Mouse (Mus musculus) limb, embryonic 12.5 days (tissue): ENCODE measurements at regions not wholly inside any gene's neighbourhood (a gene's known extent, or its start where the extent isn't known, plus 50 kb on each side); places are given as distances from the start of the nearest gene placed in this dataset.

Source experiments
- ATAC-seq: fragments of 200-750 bp; cut with Nextera tagmentation; 2 replicates; pipeline ENCODE4 v1.8.0; 2017; ENCODE audit warnings: low read depth, moderate TSS enrichment; ENCODE audit not compliant: insufficient number of reproducible peaks, insufficient read depth, low FRiP score, low TSS enrichment
- H3K27ac ChIP-seq: fragments of 300-500 bp; sonication (generic); 2 replicates; pipeline ENCODE4 v1.5.1; 2016; ENCODE audit warnings: mild to moderate bottlenecking, moderate library complexity
- H3K27me3 ChIP-seq: fragments of 300-500 bp; sonication (generic); 2 replicates; pipeline ENCODE4 v1.6.1; 2016; ENCODE audit warnings: mild to moderate bottlenecking, moderate library complexity
- H3K36me3 ChIP-seq: fragments of 300-500 bp; sonication (generic); 2 replicates; pipeline ENCODE4 v1.6.1; 2016; ENCODE audit warnings: mild to moderate bottlenecking, moderate library complexity
- H3K4me1 ChIP-seq: fragments of 300-500 bp; sonication (generic); replicated peaks from 2 replicates; pipeline ENCODE4 v1.6.1; 2016
- H3K4me2 ChIP-seq: fragments of 300-500 bp; sonication (generic); 2 replicates; pipeline ENCODE4 v1.6.1; 2016; ENCODE audit warnings: mild to moderate bottlenecking, moderate library complexity
- H3K4me3 ChIP-seq: fragments of 300-500 bp; sonication (generic); replicated peaks from 2 replicates; pipeline ENCODE4 v1.5.1; 2016; ENCODE audit warnings: mild to moderate bottlenecking
- H3K9ac ChIP-seq: fragments of 300-500 bp; sonication (generic); replicated peaks from 2 replicates; pipeline ENCODE4 v1.6.1; 2016; ENCODE audit warnings: mild to moderate bottlenecking, moderate library complexity
- H3K9me3 ChIP-seq: fragments of 300-500 bp; sonication (generic); 2 replicates; pipeline ENCODE4 v1.6.1; 2016; ENCODE audit warnings: mild to moderate bottlenecking, moderate library complexity
- WGBS: fragments of 180-500 bp; shearing (Covaris S2); methylation state at CpG from one replicate; pipeline ENCODE4 v1.1.7; 2016; 5-methylcytosine and 5-hydroxymethylcytosine counted together

- ATAC-seq: no peak
- no peaks in the 10 kb centered on the region for H3K36me3 ChIP-seq
- WGBS: 53% methylated on average over 3 of the region's 3 CpGs
Observed at GRCm38 (mm10) chr7:70516741-70517140, 150.2 kb upstream of the Nr2f2 start.

GRCm38 (mm10) chr7:70515341-70515851 lies 148.9 kb upstream of the Nr2f2 start:
- H3K27ac ChIP-seq: 0 out of 2 replicates have a peak overlapping the region, but pooled peaks have one; percentile 12
- 11% methylated on average over 8 of the region's 8 CpGs for WGBS
- no peak overlapping the region for H3K4me3 ChIP-seq

More at GRCm38 (mm10) chr7:70516741-70517140, 150.2 kb upstream of the Nr2f2 start:
- Histone ChIP-seq H3K4me3 (no peak overlapping the region), H3K4me1 (peaks cover 37% of the 10 kb centered on the region), H3K9ac (no peak overlapping the region), H3K27me3 (peaks cover 4% of the 10 kb centered on the region; the same call in 1 of the 2 replicates), H3K4me2 (no peak overlapping the region), H3K9me3 (no peaks in the 10 kb centered on the region), H3K27ac (no peak overlapping the region)

DNA sequence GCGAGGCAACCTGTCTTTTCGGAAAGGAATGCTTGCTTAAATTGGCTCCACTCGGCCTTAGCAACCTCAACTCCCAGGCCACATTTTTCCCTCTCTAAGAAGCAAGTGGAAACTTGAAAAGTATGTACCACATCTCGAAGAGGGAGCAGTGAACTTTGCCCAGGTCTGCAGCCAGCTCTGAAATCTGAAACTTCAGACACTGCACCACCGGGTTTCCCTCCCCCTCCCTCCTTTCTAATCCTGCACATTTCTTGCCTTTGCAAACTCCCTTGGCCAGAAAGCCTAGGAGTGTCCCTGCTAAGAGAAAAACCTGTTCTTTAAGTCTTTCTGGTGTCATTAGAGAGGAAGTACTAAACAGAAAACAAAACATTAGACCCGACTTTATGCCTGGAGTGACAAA lies 148.1 kb upstream of the Nr2f2 start:
- Histone ChIP-seq H3K4me1 (peaks cover 27% of the 10 kb centered on the region), H3K27me3 (peaks cover 4% of the 10 kb centered on the region; the same call in 1 of the 2 replicates), H3K36me3 (no peaks in the 10 kb centered on the region), H3K4me3 (no peak overlapping the region), H3K9me3 (no peaks in the 10 kb centered on the region), H3K9ac (no peak overlapping the region), H3K27ac (peak overlapping the region; percentile 12; the same call in 1 of the 2 replicates), H3K4me2 (peak overlapping the region; percentile 31)
- 4% methylated on average over 6 of the region's 6 CpGs for WGBS
- peak; percentile 31 for ATAC-seq

More at GRCm38 (mm10) chr7:70515341-70515851, 148.9 kb upstream of the Nr2f2 start:
- Histone ChIP-seq H3K36me3 (no peaks in the 10 kb centered on the region), H3K4me2 (peak overlapping the region; percentile 31), H3K9me3 (no peaks in the 10 kb centered on the region), H3K4me1 (peaks cover 29% of the 10 kb centered on the region), H3K27me3 (peaks cover 4% of the 10 kb centered on the region; the same call in 1 of the 2 replicates), H3K9ac (no peak overlapping the region)
- ATAC-seq: peak; percentile 75

- WGBS: 60% methylated on average over 6 of the region's 6 CpGs
- no peak overlapping the region for H3K9ac ChIP-seq
- H3K27ac ChIP-seq: no peak overlapping the region
- no peak overlapping the region for H3K4me3 ChIP-seq
- H3K27me3 ChIP-seq: no peaks in the 10 kb centered on the region
- no peaks in the 10 kb centered on the region for H3K36me3 ChIP-seq
- peaks cover 27% of the 10 kb centered on the region for H3K4me1 ChIP-seq
- no peak for ATAC-seq
- H3K9me3 ChIP-seq: no peaks in the 10 kb centered on the region
- no peak overlapping the region for H3K4me2 ChIP-seq
Observed at GRCm38 (mm10) chr7:70512354-70512753, 145.8 kb upstream of the Nr2f2 start.

DNA sequence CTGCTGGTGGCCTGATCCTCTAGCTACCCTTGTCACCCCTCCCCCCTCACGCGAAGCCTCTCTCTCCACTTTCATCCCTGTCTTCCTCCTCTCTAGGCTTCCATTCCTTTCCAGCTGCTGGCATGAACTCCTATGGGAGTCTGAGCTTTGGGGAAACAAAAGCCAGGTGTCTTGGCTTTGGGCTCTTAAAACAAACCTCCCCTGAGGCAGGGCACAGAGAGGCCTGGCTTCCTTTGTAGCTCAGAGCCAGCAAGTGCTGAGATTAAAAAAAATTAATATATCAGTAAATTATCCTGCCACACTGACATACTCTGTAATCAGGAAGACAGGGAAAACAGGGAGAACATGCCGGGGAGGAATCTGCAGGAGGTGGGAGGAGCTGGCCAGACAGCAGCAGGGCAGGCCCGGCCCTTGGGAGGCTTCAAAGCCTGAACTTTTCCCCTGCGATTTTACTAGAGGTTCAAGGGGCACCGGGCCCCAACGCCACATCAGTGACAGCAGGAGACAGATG lies 139.2 kb upstream of the Nr2f2 start:
- Histone ChIP-seq H3K4me1 (peaks cover 14% of the 10 kb centered on the region), H3K4me3 (no peak overlapping the region), H3K4me2 (no peak overlapping the region), H3K27me3 (peaks cover 6% of the 10 kb centered on the region; the same call in 1 of the 2 replicates), H3K9ac (0 out of 2 replicates have a peak overlapping the region, but pooled peaks have one; percentile 18), H3K27ac (no peak overlapping the region), H3K9me3 (no peaks in the 10 kb centered on the region), H3K36me3 (no peaks in the 10 kb centered on the region)
- WGBS: 5% methylated on average over 7 of the region's 7 CpGs
- ATAC-seq: no peak

DNA sequence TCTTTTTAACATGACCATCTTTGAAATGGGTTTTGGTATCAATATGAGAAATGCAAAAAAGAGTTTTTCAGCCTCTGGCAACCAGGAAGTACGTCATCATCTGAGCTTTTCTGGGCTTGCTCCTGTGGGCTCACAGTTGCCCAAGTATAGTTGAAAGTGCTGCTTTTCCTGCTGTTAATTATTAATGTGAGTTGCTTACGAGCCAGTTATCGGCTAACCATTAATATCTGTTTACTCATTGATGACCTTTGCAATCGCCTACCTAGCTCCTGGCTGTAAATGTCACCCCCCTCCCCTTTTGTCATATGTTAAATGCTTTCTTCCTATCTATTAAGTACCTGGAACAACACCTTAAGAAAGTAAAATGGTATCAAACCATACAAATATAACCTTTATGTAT lies 135.3 kb upstream of the Nr2f2 start:
- no peak overlapping the region for H3K4me3 ChIP-seq
- WGBS: 86% methylated on average over 4 of the region's 4 CpGs
- no peak for ATAC-seq
- peaks cover 9% of the 10 kb centered on the region; the same call in 1 of the 2 replicates for H3K27me3 ChIP-seq
- no peaks in the 10 kb centered on the region for H3K9me3 ChIP-seq
- no peak overlapping the region for H3K27ac ChIP-seq
- peaks cover 20% of the 10 kb centered on the region for H3K4me1 ChIP-seq
- no peak overlapping the region for H3K9ac ChIP-seq
- H3K36me3 ChIP-seq: no peaks in the 10 kb centered on the region
- H3K4me2 ChIP-seq: no peak overlapping the region

DNA sequence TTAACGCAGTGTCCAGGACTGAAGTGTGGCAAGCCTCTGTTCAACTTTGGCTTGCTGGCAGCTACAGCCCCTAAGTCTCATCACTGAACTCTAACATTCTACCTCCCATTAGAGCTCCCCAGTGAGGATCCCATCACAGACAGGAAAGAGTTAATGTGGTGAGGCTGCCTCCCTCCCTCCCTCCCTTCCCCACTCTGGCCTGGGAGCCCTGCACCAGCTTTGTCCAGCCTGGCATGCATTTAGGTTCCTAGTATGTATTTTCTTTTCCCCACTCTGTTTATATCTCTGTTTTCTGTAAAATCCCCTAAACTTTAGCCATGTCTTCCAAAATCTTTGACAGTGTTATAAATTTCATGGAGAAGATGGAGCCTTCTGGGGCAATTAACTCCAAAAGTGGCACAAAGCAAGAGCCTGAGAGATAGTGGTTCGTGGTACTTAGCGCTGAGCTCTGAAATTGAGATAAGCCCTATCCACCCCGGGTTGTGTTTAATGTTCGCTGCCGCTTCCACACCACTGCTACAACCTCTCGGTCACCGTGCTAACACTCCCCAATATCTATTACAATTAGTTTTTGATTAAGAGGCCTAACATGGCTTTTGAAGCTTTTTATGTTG lies 130.1 kb upstream of the Nr2f2 start:
- WGBS: 17% methylated on average over 8 of the region's 8 CpGs
- H3K4me2 ChIP-seq: no peak overlapping the region
- no peak overlapping the region for H3K9ac ChIP-seq
- no peak overlapping the region for H3K27ac ChIP-seq
- no peak overlapping the region for H3K4me3 ChIP-seq
- H3K27me3 ChIP-seq: 0 out of 2 replicates have a peak, but pooled peaks cover 3% of the 10 kb centered on the region
- no peaks in the 10 kb centered on the region for H3K36me3 ChIP-seq
- no peak for ATAC-seq
- H3K4me1 ChIP-seq: peaks cover 13% of the 10 kb centered on the region
- H3K9me3 ChIP-seq: no peaks in the 10 kb centered on the region

DNA sequence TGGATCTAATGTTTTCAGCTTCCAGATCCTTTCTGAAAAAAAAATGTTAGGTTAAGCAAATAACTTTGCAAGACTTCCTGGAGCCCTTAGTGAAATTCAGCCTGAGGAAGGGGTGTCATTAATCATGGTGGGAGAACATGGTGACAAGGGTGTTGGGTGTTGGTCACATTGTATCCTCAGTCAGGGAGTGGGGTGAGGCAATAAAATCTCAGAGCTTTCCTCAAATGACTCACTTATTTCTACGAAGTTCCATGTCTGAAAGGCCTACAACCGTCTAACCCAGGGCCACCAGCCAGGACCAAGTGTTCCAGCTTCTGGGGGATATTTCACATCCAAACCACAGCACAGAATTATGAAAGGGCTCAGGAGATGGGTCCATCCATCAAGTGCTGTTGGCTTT lies 117.7 kb upstream of the Nr2f2 start:
- 80% methylated on average over 2 of the region's 2 CpGs for WGBS
- peaks cover 1% of the 10 kb centered on the region; the same call in 1 of the 2 replicates for H3K27me3 ChIP-seq
- H3K36me3 ChIP-seq: no peaks in the 10 kb centered on the region
- no peak overlapping the region for H3K9ac ChIP-seq
- H3K4me3 ChIP-seq: no peak overlapping the region
- no peak overlapping the region for H3K27ac ChIP-seq
- no peaks in the 10 kb centered on the region for H3K9me3 ChIP-seq
- ATAC-seq: no peak
- H3K4me1 ChIP-seq: peaks cover 18% of the 10 kb centered on the region
- H3K4me2 ChIP-seq: no peak overlapping the region

DNA sequence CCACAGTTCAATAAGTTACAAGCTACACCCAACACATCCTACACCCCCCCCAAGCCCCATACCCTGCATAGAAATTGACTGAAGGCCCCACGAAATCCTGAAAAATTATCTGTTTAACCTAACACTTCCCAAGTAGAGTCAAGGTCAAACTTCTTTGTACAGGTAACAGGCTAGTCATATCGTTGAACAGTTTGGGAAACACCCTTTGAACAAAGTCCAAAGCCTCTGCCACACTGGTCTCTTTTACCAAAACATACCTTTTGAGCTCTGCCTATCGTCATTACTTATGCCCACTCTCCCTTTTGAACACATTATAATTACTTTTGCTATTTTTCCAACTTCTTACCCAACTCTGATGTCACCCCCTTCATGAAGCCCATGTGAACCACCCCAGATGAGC lies 117.0 kb upstream of the Nr2f2 start:
- Histone ChIP-seq H3K4me3 (no peak overlapping the region), H3K4me2 (no peak overlapping the region), H3K36me3 (no peaks in the 10 kb centered on the region), H3K27ac (no peak overlapping the region), H3K9ac (no peak overlapping the region), H3K4me1 (peaks cover 21% of the 10 kb centered on the region), H3K27me3 (peaks cover 6% of the 10 kb centered on the region; the same call in 1 of the 2 replicates), H3K9me3 (no peaks in the 10 kb centered on the region)
- ATAC-seq: no peak
- WGBS: 89% methylated on average over 3 of the region's 3 CpGs

GRCm38 (mm10) chr7:70481880-70482279 lies 115.3 kb upstream of the Nr2f2 start:
- 59% methylated on average over 10 of the region's 10 CpGs for WGBS
- Histone ChIP-seq H3K36me3 (no peaks in the 10 kb centered on the region), H3K9ac (no peak overlapping the region), H3K9me3 (no peaks in the 10 kb centered on the region), H3K27me3 (peaks cover 10% of the 10 kb centered on the region; the same call in 1 of the 2 replicates), H3K4me1 (peaks cover 16% of the 10 kb centered on the region), H3K4me2 (no peak overlapping the region), H3K4me3 (no peak overlapping the region), H3K27ac (no peak overlapping the region)
- ATAC-seq: no peak

GRCm38 (mm10) chr7:70472786-70473185 lies 106.3 kb upstream of the Nr2f2 start:
- peaks cover 10% of the 10 kb centered on the region; the same call in 1 of the 2 replicates for H3K27me3 ChIP-seq
- no peaks in the 10 kb centered on the region for H3K9me3 ChIP-seq
- no peak overlapping the region for H3K27ac ChIP-seq
- peaks cover 17% of the 10 kb centered on the region for H3K4me1 ChIP-seq
- H3K4me3 ChIP-seq: no peak overlapping the region
- H3K36me3 ChIP-seq: no peaks in the 10 kb centered on the region
- no peak overlapping the region for H3K4me2 ChIP-seq
- no peak overlapping the region for H3K9ac ChIP-seq
- no peak for ATAC-seq
- 80% methylated on average over 4 of the region's 4 CpGs for WGBS
